Mouse (Mus musculus): ENCODE measurements around the gene Tspan13. TPM values are rescaled to one million over a fixed set of nuclear protein-coding genes. Genes with fewer than 3 reads are reported as not detected.

Tspan13 gene
- total and polyA plus RNA-seq, 2 experiments from 2014 or later = 250 to 378 TPM

- H3K27ac ChIP-seq = no peak overlapping the region
- TF ChIP-seq CTCF (IDR thresholded peaks at IDR 0.05; ENCODE audit: low read depth) = no peak
- ATAC-seq (no peak), DNase-seq (ENCODE audit: low spot score) (no peak)
- 99% methylated on average over 7 of the region's 7 CpGs for WGBS
- H3K36me3 ChIP-seq (ENCODE audit: insufficient read depth, low read length) = no peaks in the 10 kb centered on the region
- H3K4me3 ChIP-seq (ENCODE audit: low read length) = no peak overlapping the region
- H3K27me3 ChIP-seq (ENCODE audit: insufficient read depth, low read length) = no peaks in the 10 kb centered on the region
- 0 out of 2 replicates have a peak, but pooled peaks cover 8% of the 10 kb centered on the region for H3K4me1 ChIP-seq (ENCODE audit: insufficient read depth, low read length)
- no peak overlapping the region for H3K9ac ChIP-seq (replicated peaks; ENCODE audit: low read length)
- no peak overlapping the region for H3K4me2 ChIP-seq (ENCODE audit: low read depth, low read length)
- no peaks in the 10 kb centered on the region for H3K9me3 ChIP-seq (ENCODE audit: low read length)
These were observed 6.2 kb downstream of the Tspan13 start for GRCm38 (mm10) chr12:36036121-36036520.

GRCm38 (mm10) chr12:36035501-36035900, 6.8 kb downstream of the Tspan13 start:
- Histone ChIP-seq H3K4me1 (ENCODE audit: insufficient read depth, low read length) (0 out of 2 replicates have a peak, but pooled peaks cover 5% of the 10 kb centered on the region), H3K4me2 (ENCODE audit: low read depth, low read length) (no peak overlapping the region), H3K9ac (replicated peaks; ENCODE audit: low read length) (no peak overlapping the region), H3K9me3 (ENCODE audit: low read length) (no peaks in the 10 kb centered on the region), H3K27ac (no peak overlapping the region), H3K4me3 (ENCODE audit: low read length) (no peak overlapping the region), H3K36me3 (ENCODE audit: insufficient read depth, low read length) (no peaks in the 10 kb centered on the region), H3K27me3 (ENCODE audit: insufficient read depth, low read length) (no peaks in the 10 kb centered on the region)
- WGBS = 96% methylated on average over 6 of the region's 6 CpGs
- no peak for TF ChIP-seq CTCF (IDR thresholded peaks at IDR 0.05; ENCODE audit: low read depth)
- DNase-seq (ENCODE audit: low spot score) (no peak), ATAC-seq (no peak)

GRCm38 (mm10) chr12:36032419-36032818, 9.9 kb downstream of the Tspan13 start:
- H3K4me2 ChIP-seq (ENCODE audit: low read depth, low read length) = no peak overlapping the region
- DNase-seq (ENCODE audit: low spot score) (no peak), ATAC-seq (no peak)
- no peak overlapping the region for H3K4me3 ChIP-seq (ENCODE audit: low read length)
- no peak overlapping the region for H3K27ac ChIP-seq
- no peaks in the 10 kb centered on the region for H3K36me3 ChIP-seq (ENCODE audit: insufficient read depth, low read length)
- H3K27me3 ChIP-seq (ENCODE audit: insufficient read depth, low read length) = no peaks in the 10 kb centered on the region
- H3K9ac ChIP-seq (replicated peaks; ENCODE audit: low read length) = no peak overlapping the region
- 67% methylated on average over 4 of the region's 4 CpGs for WGBS
- TF ChIP-seq CTCF (IDR thresholded peaks at IDR 0.05; ENCODE audit: low read depth) = no peak
- H3K9me3 ChIP-seq (ENCODE audit: low read length) = no peaks in the 10 kb centered on the region
- H3K4me1 ChIP-seq (ENCODE audit: insufficient read depth, low read length) = no peaks in the 10 kb centered on the region

- TF ChIP-seq CTCF (IDR thresholded peaks at IDR 0.05; ENCODE audit: low read depth) = no peak
- DNase-seq (ENCODE audit: low spot score) (no peak), ATAC-seq (no peak)
- Histone ChIP-seq H3K27ac (no peak overlapping the region), H3K27me3 (ENCODE audit: insufficient read depth, low read length) (no peaks in the 10 kb centered on the region), H3K4me1 (ENCODE audit: insufficient read depth, low read length) (no peaks in the 10 kb centered on the region), H3K9me3 (ENCODE audit: low read length) (no peaks in the 10 kb centered on the region), H3K9ac (replicated peaks; ENCODE audit: low read length) (no peak overlapping the region), H3K4me3 (ENCODE audit: low read length) (no peak overlapping the region), H3K4me2 (ENCODE audit: low read depth, low read length) (no peak overlapping the region), H3K36me3 (ENCODE audit: insufficient read depth, low read length) (no peaks in the 10 kb centered on the region)
- WGBS = 85% methylated on average over 12 of the region's 12 CpGs
These were observed 11.5 kb downstream of the Tspan13 start for GRCm38 (mm10) chr12:36030660-36031363.

GRCm38 (mm10) chr12:36029687-36030086, 12.6 kb downstream of the Tspan13 start:
- DNase-seq (ENCODE audit: low spot score) (no peak), ATAC-seq (no peak)
- Histone ChIP-seq H3K4me2 (ENCODE audit: low read depth, low read length) (no peak overlapping the region), H3K4me1 (ENCODE audit: insufficient read depth, low read length) (no peaks in the 10 kb centered on the region), H3K27ac (no peak overlapping the region), H3K9me3 (ENCODE audit: low read length) (no peaks in the 10 kb centered on the region), H3K4me3 (ENCODE audit: low read length) (no peak overlapping the region), H3K9ac (replicated peaks; ENCODE audit: low read length) (no peak overlapping the region), H3K27me3 (ENCODE audit: insufficient read depth, low read length) (no peaks in the 10 kb centered on the region), H3K36me3 (ENCODE audit: insufficient read depth, low read length) (no peaks in the 10 kb centered on the region)
- no peak for TF ChIP-seq CTCF (IDR thresholded peaks at IDR 0.05; ENCODE audit: low read depth)
- 86% methylated on average over 4 of the region's 6 CpGs for WGBS

- Histone ChIP-seq H3K4me1 (ENCODE audit: insufficient read depth, low read length) (no peaks in the 10 kb centered on the region), H3K4me2 (ENCODE audit: low read depth, low read length) (no peak overlapping the region), H3K4me3 (ENCODE audit: low read length) (no peak overlapping the region), H3K27ac (no peak overlapping the region), H3K27me3 (ENCODE audit: insufficient read depth, low read length) (no peaks in the 10 kb centered on the region), H3K9ac (replicated peaks; ENCODE audit: low read length) (no peak overlapping the region), H3K9me3 (ENCODE audit: low read length) (no peaks in the 10 kb centered on the region), H3K36me3 (ENCODE audit: insufficient read depth, low read length) (no peaks in the 10 kb centered on the region)
- 76% methylated on average over 5 of the region's 5 CpGs for WGBS
- TF ChIP-seq CTCF (IDR thresholded peaks at IDR 0.05; ENCODE audit: low read depth) = no peak
- DNase-seq (ENCODE audit: low spot score) = no peak
- ATAC-seq = 0 out of 2 replicates have a peak, but pooled peaks have one; percentile 24
These were observed 13.2 kb downstream of the Tspan13 start for GRCm38 (mm10) chr12:36028968-36029645.

- H3K9me3 ChIP-seq (ENCODE audit: low read length) = no peaks in the 10 kb centered on the region
- 92% methylated on average over 2 of the region's 2 CpGs for WGBS
- no peak for TF ChIP-seq CTCF (IDR thresholded peaks at IDR 0.05; ENCODE audit: low read depth)
These were observed 15.1 kb downstream of the Tspan13 start for GRCm38 (mm10) chr12:36027171-36027570.

More at GRCm38 (mm10) chr12:36027171-36027570, 15.1 kb downstream of the Tspan13 start:
- no peaks in the 10 kb centered on the region for H3K27me3 ChIP-seq (ENCODE audit: insufficient read depth, low read length)
- H3K9ac ChIP-seq (replicated peaks; ENCODE audit: low read length) = no peak overlapping the region
- no peak for ATAC-seq
- H3K27ac ChIP-seq = no peak overlapping the region
- DNase-seq (ENCODE audit: low spot score) = no peak
- no peaks in the 10 kb centered on the region for H3K36me3 ChIP-seq (ENCODE audit: insufficient read depth, low read length)
- H3K4me1 ChIP-seq (ENCODE audit: insufficient read depth, low read length) = no peaks in the 10 kb centered on the region
- H3K4me3 ChIP-seq (ENCODE audit: low read length) = no peak overlapping the region
- no peak overlapping the region for H3K4me2 ChIP-seq (ENCODE audit: low read depth, low read length)
